Mouse (Mus musculus) stomach, postnatal 0 days (tissue): Measurements from ENCODE around the gene Crygf. TPM values are rescaled to one million over a fixed set of nuclear protein-coding genes. Genes with fewer than 3 reads are reported as not detected.
"Not testable (repeated sequence)": the region's sequence is repeated elsewhere in the genome, so short reads cannot be mapped to it uniquely, and the experiment has no call there.

Experiments
- ATAC-seq: fragments of 200-750 bp; cut with Nextera tagmentation; 2 replicates; pipeline ENCODE4 v1.8.0; 2017; ENCODE audit not compliant: low FRiP score, low TSS enrichment
- DNase-seq: peaks from one replicate; pipeline ENCODE4 v3.0.0-alpha.2; 2016; ENCODE audit warnings: low spot score
- H3K27ac ChIP-seq: fragments of 300-500 bp; sonication (generic); replicated peaks from 2 replicates; pipeline ENCODE4 v1.5.1; 2014; ENCODE audit warnings: mild to moderate bottlenecking, control low read depth
- H3K27me3 ChIP-seq: fragments of 300-500 bp; sonication (generic); 2 replicates; pipeline ENCODE4 v1.6.1; 2014; ENCODE audit warnings: low read length; ENCODE audit not compliant: control insufficient read depth, insufficient read depth
- H3K36me3 ChIP-seq: fragments of 300-500 bp; sonication (generic); 2 replicates; pipeline ENCODE4 v1.6.1; 2014; ENCODE audit warnings: low read length, mixed read lengths; ENCODE audit not compliant: control insufficient read depth, insufficient read depth
- H3K4me1 ChIP-seq: fragments of 300-500 bp; sonication (generic); replicated peaks from 2 replicates; pipeline ENCODE4 v1.6.1; 2014; ENCODE audit warnings: antibody characterized with exemption; ENCODE audit not compliant: control insufficient read depth, insufficient read depth
- H3K4me2 ChIP-seq: fragments of 300-500 bp; sonication (generic); replicated peaks from 2 replicates; pipeline ENCODE4 v1.6.1; 2014; ENCODE audit warnings: low read depth, mild to moderate bottlenecking, control low read depth, moderate library complexity
- H3K4me3 ChIP-seq: fragments of 300-500 bp; sonication (generic); 2 replicates; pipeline ENCODE4 v1.5.1; 2014; ENCODE audit warnings: low read depth, low read length, control low read depth
- H3K9ac ChIP-seq: fragments of 300-500 bp; sonication (generic); 2 replicates; pipeline ENCODE4 v1.6.1; 2014; ENCODE audit warnings: mild to moderate bottlenecking, low read length, control low read depth, mixed read lengths
- H3K9me3 ChIP-seq: fragments of 300-500 bp; sonication (generic); 2 replicates; pipeline ENCODE4 v1.6.1; 2016; ENCODE audit warnings: low read length; ENCODE audit not compliant: control insufficient read depth
- CTCF ChIP-seq: IDR thresholded peaks from 2 replicates; pipeline ENCODE4 v1.5.1; 2016; ENCODE audit warnings: antibody characterized with exemption, low read depth, mild to moderate bottlenecking, moderate library complexity
- EP300 ChIP-seq: optimal IDR thresholded peaks from 2 replicates; pipeline ENCODE3; 2016; ENCODE audit warnings: antibody characterized with exemption
- WGBS: fragments of 180-500 bp; shearing (Covaris S2); extraction: QIAGEN DNeasy Blood & Tissue Kit; methylation state at CpG from one replicate; pipeline ENCODE4 v1.1.7; 2014; 5-methylcytosine and 5-hydroxymethylcytosine counted together
- polyA plus RNA-seq: library from polyadenylated mRNA; unstranded; fragments of >200 nt; fragmentation: Nextera tagmentation; extraction: Ambion mirVana; gene quantifications from 2 replicates; pipeline ENCODE4 v1.2.1, GENCODE M21; 2015

Gene Crygf
- not detected in 2 replicates for polyA plus RNA-seq

GRCm38 (mm10) chr1:65926294-65926693 is at the start of gene Crygf:
Gene Crygf (plus strand): TSS chr1:65926520.
- Histone ChIP-seq H3K27me3 (no peaks in the 10 kb centered on the region), H3K9me3 (no peaks in the 10 kb centered on the region), H3K4me3 (no peak within 1 kb of the TSS), H3K4me1 (no peaks in the 10 kb centered on the region), H3K27ac (no peak within 1 kb of the TSS), H3K9ac (no peak within 1 kb of the TSS), H3K4me2 (no peak within 1 kb of the TSS), H3K36me3 (no peaks in the 10 kb centered on the region)
- DNase-seq (no peak), ATAC-seq (no peak)
- 71% methylated on average over 4 of the region's 4 CpGs for WGBS
- TF ChIP-seq EP300 (no peak), CTCF (no peak)

GRCm38 (mm10) chr1:65925361-65926210 is 734 bp upstream of the Crygf start:
- Histone ChIP-seq H3K36me3 (no peaks in the 10 kb centered on the region), H3K4me1 (no peaks in the 10 kb centered on the region), H3K4me3 (no peak overlapping the region), H3K9ac (no peak overlapping the region), H3K27me3 (no peaks in the 10 kb centered on the region), H3K27ac (no peak overlapping the region), H3K4me2 (no peak overlapping the region), H3K9me3 (no peaks in the 10 kb centered on the region)
- WGBS: 28% methylated on average over 6 of the region's 6 CpGs
- ATAC-seq: peak; percentile 24; the same call in 1 of the 2 replicates
- DNase-seq: no peak
- TF ChIP-seq EP300: no peak
- no peak for TF ChIP-seq CTCF

GRCm38 (mm10) chr1:65926696-65927095 is 376 bp downstream of the Crygf start:
- H3K27me3 ChIP-seq, H3K4me1 ChIP-seq, DNase-seq, H3K9ac ChIP-seq, H3K27ac ChIP-seq, H3K4me2 ChIP-seq, H3K9me3 ChIP-seq, H3K4me3 ChIP-seq, H3K36me3 ChIP-seq, ATAC-seq: not testable (repeated sequence)
- 84% methylated on average over 11 of the region's 11 CpGs for WGBS

GRCm38 (mm10) chr1:65930055-65930454 is 3.7 kb downstream of the Crygf start:
- Histone ChIP-seq H3K27me3 (no peaks in the 10 kb centered on the region), H3K4me2 (no peak overlapping the region), H3K27ac (no peak overlapping the region), H3K4me1 (no peaks in the 10 kb centered on the region), H3K9me3 (no peaks in the 10 kb centered on the region), H3K4me3 (no peak overlapping the region), H3K9ac (no peak overlapping the region), H3K36me3 (no peaks in the 10 kb centered on the region)
- WGBS: 84% methylated on average over 2 of the region's 2 CpGs
- DNase-seq: no peak
- TF ChIP-seq EP300: no peak
- TF ChIP-seq CTCF: no peak
- ATAC-seq: no peak

GRCm38 (mm10) chr1:65932091-65932812 is 5.9 kb downstream of the Crygf start:
- DNase-seq (no peak), ATAC-seq (no peak)
- Histone ChIP-seq H3K9me3 (no peaks in the 10 kb centered on the region), H3K4me2 (no peak overlapping the region), H3K27ac (no peak overlapping the region), H3K9ac (no peak overlapping the region), H3K27me3 (no peaks in the 10 kb centered on the region), H3K4me1 (no peaks in the 10 kb centered on the region), H3K4me3 (no peak overlapping the region), H3K36me3 (no peaks in the 10 kb centered on the region)
- TF ChIP-seq EP300: no peak
- no peak for TF ChIP-seq CTCF
- 63% methylated on average over 4 of the region's 4 CpGs for WGBS

Other genes with a start within 250 kb of the Crygf start
- 3.5 and 3.8 TPM in 2 replicates for gene Map2, start 248.8 kb downstream of the Crygf start, polyA plus RNA-seq